Mouse (Mus musculus) large intestine, adult 2 months (tissue): ENCODE results near the gene Tuba1c. TPM values are rescaled to one million over a fixed set of nuclear protein-coding genes. Genes with fewer than 3 reads are reported as not detected.

Source experiments
- DNase-seq: peaks from one replicate; pipeline ENCODE4 v3.0.0-alpha.2; 2012; ENCODE audit warnings: low read depth, low spot score
- WGBS: fragments of 180-500 bp; shearing (Covaris S2); methylation state at CpG from one replicate; pipeline ENCODE4 v1.1.7; 2018; 5-methylcytosine and 5-hydroxymethylcytosine counted together
- polyA plus RNA-seq: library from polyadenylated mRNA; depleted of rRNA; stranded (reverse); fragments of >200 nt; gene quantifications from 2 replicates; pipeline ENCODE4 v1.2.3, GENCODE M21; 2012

Gene Tuba1c
- polyA plus RNA-seq, 1 experiment: 408 TPM

GRCm38 (mm10) chr15:99026259-99026658, 3.4 kb upstream of the Tuba1c start:
- DNase-seq: no peak
- 51% methylated on average over 4 of the region's 4 CpGs for WGBS

- no peak for DNase-seq
- WGBS: 77% methylated on average over 5 of the region's 5 CpGs
These were observed 2.6 kb upstream of the Tuba1c start for GRCm38 (mm10) chr15:99027116-99027515.

- no peak for DNase-seq
- WGBS: 8% methylated on average over 10 of the region's 10 CpGs
These were observed 725 bp upstream of the Tuba1c start for GRCm38 (mm10) chr15:99028874-99029458.

GRCm38 (mm10) chr15:99030585-99031387, 1.1 kb downstream of the Tuba1c start:
- 2% methylated on average over 26 of the region's 26 CpGs for WGBS
- no peak for DNase-seq

- no peak for DNase-seq
- 21% methylated on average over 4 of the region's 4 CpGs for WGBS
These were observed 1.6 kb downstream of the Tuba1c start for GRCm38 (mm10) chr15:99031388-99031675.

- no peak for DNase-seq
- 35% methylated on average over 9 of the region's 9 CpGs for WGBS
These were observed 2.5 kb downstream of the Tuba1c start for GRCm38 (mm10) chr15:99032041-99032725.

- 37% methylated on average over 7 of the region's 7 CpGs for WGBS
- DNase-seq: no peak
These were observed 3.1 kb downstream of the Tuba1c start for GRCm38 (mm10) chr15:99032726-99033250.

GRCm38 (mm10) chr15:99033498-99034270, 4.0 kb downstream of the Tuba1c start:
- 58% methylated on average over 7 of the region's 7 CpGs for WGBS
- no peak for DNase-seq

- WGBS: 73% methylated on average over 4 of the region's 4 CpGs
- no peak for DNase-seq
These were observed 5.7 kb downstream of the Tuba1c start for GRCm38 (mm10) chr15:99035431-99035830.

GRCm38 (mm10) chr15:99036249-99036905, 6.7 kb downstream of the Tuba1c start:
- DNase-seq: no peak
- 95% methylated on average over 8 of the region's 8 CpGs for WGBS

- WGBS: 96% methylated on average over 1 of the region's 1 CpGs
- DNase-seq: no peak
These were observed 8.3 kb downstream of the Tuba1c start for GRCm38 (mm10) chr15:99038025-99038424.

- no peak for DNase-seq
- WGBS: 81% methylated on average over 5 of the region's 5 CpGs
These were observed 9.1 kb downstream of the Tuba1c start for GRCm38 (mm10) chr15:99038797-99039196.

GRCm38 (mm10) chr15:99039306-99039705, 9.6 kb downstream of the Tuba1c start:
- no peak for DNase-seq
- WGBS: 82% methylated on average over 4 of the region's 4 CpGs

GRCm38 (mm10) chr15:99039996-99040919, 10.6 kb downstream of the Tuba1c start:
- WGBS: 58% methylated on average over 26 of the region's 26 CpGs
- DNase-seq: no peak

- DNase-seq: no peak
- WGBS: 64% methylated on average over 21 of the region's 21 CpGs
These were observed 11.5 kb downstream of the Tuba1c start for GRCm38 (mm10) chr15:99040920-99041856.

GRCm38 (mm10) chr15:99042334-99042733, 12.6 kb downstream of the Tuba1c start:
- no peak for DNase-seq
- WGBS: 76% methylated on average over 5 of the region's 5 CpGs

GRCm38 (mm10) chr15:99044854-99045253, 15.2 kb downstream of the Tuba1c start:
- no peak for DNase-seq
- WGBS: 24% methylated on average over 3 of the region's 3 CpGs
